Mouse (Mus musculus) frontal cortex, adult 2 months (tissue): ENCODE measurements around the gene Dytn. TPM values are rescaled to one million over a fixed set of nuclear protein-coding genes. Genes with fewer than 3 reads are reported as not detected.

ENCODE experiments used
- DNase-seq, 2 experiments: peaks; one replicate each; pipeline ENCODE4 v3.0.0; 2022; ENCODE audit warnings: low spot score in 1 of 2; ENCODE audit errors: extremely low spot score in 1 of 2
- polyA plus RNA-seq: library from polyadenylated mRNA; depleted of rRNA; stranded (reverse); fragments of >200 nt; gene quantifications from 2 replicates; pipeline ENCODE4 v1.2.3, GENCODE M21; 2012; rRNA removed

Dytn gene
- polyA plus RNA-seq, 1 experiment: 0.06 TPM

DNA sequence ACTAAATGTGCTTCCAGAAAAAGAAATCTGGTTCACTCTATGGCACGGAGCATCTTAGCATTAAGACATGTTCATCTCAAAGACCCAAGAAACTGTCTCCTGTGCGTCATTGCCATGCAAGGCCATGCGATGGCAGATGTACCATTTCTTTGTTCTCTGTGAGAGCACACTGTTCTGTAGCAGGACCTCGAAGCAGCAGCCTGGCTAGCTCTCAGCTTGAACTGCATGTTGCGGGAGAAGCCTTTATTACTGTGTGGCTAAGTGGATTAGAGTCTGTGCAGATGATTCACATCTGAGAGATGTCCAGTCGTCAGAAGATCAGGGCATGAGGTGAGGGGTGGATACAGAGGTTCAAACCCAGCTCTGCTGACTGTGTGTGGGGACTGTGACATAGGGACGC, 99.9 kb downstream of the Dytn start:
- no peak for DNase-seq

DNA sequence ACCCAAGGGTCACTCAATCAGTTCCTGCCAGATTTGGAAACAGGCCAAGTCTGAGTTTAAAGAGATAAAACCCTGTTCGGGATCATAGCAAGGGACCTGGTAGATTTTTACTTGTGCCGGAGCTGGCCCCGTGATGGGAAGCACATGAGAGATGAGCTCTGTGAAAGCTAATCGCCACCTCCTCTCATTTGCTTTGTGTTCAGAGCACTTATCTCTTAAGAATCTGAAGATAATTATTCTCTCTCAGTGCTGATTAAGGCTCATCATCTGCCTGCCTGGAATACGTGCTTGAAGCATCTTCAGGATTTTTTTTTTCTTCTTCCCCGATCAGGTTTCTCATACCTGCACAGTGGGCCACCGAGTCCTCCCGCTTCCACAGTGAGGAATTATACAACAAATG, 107.6 kb downstream of the Dytn start:
- no peak for DNase-seq

DNA sequence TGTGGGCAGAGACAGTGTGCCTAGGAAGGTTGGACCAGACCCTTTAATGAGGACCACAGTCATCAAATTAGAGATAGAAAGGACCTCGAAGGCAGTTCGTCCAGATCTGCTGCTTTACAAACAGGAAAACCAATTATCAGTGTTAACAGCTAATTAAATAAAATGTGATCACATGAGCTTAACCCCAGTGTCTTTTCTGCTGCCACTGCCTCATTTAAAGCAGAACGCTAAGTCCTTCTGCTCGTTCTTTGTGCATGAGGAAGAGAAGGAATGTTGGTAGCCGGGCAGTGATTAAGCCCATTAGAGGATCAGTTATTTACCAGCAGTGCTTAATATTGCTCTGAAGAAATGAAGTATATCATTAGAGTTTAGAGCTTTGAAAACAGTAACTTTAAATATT, 109.9 kb downstream of the Dytn start:
- DNase-seq: no peak

DNA sequence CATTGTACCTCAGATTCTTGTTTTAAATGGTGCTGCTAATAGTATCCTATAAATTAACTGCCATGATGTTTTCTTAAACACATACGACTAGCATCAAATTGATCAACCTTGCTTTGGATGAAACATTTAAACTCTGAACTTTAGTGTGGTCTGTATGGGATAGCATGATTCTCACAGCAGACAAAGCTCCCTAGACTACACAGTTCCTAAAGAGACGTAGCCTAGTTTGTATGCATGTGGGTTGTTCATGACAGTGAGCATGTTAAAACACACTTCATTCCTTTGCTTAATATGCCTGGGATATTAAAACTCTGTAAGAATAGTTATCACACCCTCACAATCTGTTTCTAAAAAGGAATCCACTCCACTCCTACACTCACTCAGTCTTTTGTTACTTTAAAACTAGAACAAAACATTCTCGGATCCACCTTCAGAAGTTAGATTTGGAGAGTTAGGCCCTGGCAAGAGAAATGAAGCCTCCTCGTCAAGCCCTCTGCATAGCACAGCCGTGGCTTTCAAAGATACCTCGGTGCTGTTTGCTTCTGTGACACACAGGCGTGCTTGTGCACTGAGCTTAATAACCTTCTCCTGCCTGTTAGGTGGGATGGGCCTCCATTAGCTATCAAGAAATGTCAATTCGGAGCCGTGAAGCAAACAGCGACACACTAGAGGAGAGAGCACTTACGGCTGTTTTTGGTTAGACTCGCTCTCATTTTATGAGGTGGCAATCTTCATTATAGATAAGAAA, 112.7 kb downstream of the Dytn start:
- DNase-seq: peak in 1 of 2 experiments; percentile 34

DNA sequence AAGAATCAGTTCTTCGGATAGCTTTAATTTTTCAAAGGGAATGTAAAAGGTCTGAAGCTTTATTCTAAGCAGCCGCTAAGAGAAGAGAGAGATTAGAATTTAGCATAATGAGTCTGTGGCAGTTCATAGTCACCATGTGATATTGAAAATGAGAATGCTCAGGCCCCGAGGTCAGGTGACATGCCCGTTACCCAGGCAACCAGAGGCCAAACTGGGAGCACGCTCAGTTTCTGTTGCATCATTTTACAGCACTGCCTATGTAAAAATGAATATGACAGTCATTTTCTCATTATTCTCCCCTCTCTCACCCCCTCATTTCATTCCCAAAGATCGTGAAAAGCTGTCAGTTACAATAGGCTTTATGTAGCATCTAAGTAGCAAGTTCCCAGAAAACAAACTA, 113.3 kb downstream of the Dytn start:
- DNase-seq: peak in 1 of 2 experiments; percentile 36

Other genes starting within 250 kb of the Dytn start
- 60.3 and 73.1 TPM in 2 replicates for gene Adam23, start 241.0 kb downstream of the Dytn start, polyA plus RNA-seq
- not detected in 2 replicates for gene Gm39653, start 71.0 kb downstream of the Dytn start, polyA plus RNA-seq
- gene Mdh1b, start 43.4 kb upstream of the Dytn start, polyA plus RNA-seq: 0.92 and 0.99 TPM in 2 replicates
- 14.6 and 21.6 TPM in 2 replicates for gene Fastkd2, start 43.7 kb upstream of the Dytn start, polyA plus RNA-seq
- gene 4933402D24Rik, start 82.3 kb upstream of the Dytn start, polyA plus RNA-seq: 0.11 and 0.18 TPM in 2 replicates